Mouse (Mus musculus) CD8-positive naive resting alpha-beta T cell, adult 2 months (primary cell): ENCODE results near the gene Tm6sf2.
"Not testable (repeated sequence)": the region's sequence is repeated elsewhere in the genome, so short reads cannot be mapped to it uniquely, and the experiment has no call there.

Source experiments
- DNase-seq, 2 experiments: peaks; one replicate each; pipeline ENCODE4 v3.0.0; 2022; ENCODE audit warnings: low read depth in 2 of 2, low spot score in 2 of 2

Gene Tm6sf2

GRCm38 (mm10) chr8:70072441-70073069 lies at the start of gene Tm6sf2:
Gene Tm6sf2 (plus strand): TSS chr8:70072924.
- DNase-seq: no peak

GRCm38 (mm10) chr8:70023596-70023995 lies 49.1 kb upstream of the Tm6sf2 start:
- DNase-seq: no peak

- no peak for DNase-seq
These were observed 46.6 kb upstream of the Tm6sf2 start for GRCm38 (mm10) chr8:70026151-70026550.

- no peak for DNase-seq
These were observed 42.5 kb upstream of the Tm6sf2 start for GRCm38 (mm10) chr8:70030255-70030654.

GRCm38 (mm10) chr8:70037994-70038393 lies 34.7 kb upstream of the Tm6sf2 start:
- DNase-seq: no peak

GRCm38 (mm10) chr8:70041885-70042546 lies 30.7 kb upstream of the Tm6sf2 start:
- DNase-seq: no peak

GRCm38 (mm10) chr8:70042583-70043455 lies 29.9 kb upstream of the Tm6sf2 start, which contains the start of the genes Mau2 and Sugp1:
Gene Mau2 (minus strand): TSS chr8:70042734.
Gene Sugp1 (plus strand): TSS chr8:70042813.
- DNase-seq: peak; percentile 95 to 98

GRCm38 (mm10) chr8:70043996-70044395 lies 28.7 kb upstream of the Tm6sf2 start:
- no peak for DNase-seq

GRCm38 (mm10) chr8:70049662-70050061 lies 23.1 kb upstream of the Tm6sf2 start:
- no peak for DNase-seq

- not testable (repeated sequence) for DNase-seq
These were observed 22.3 kb upstream of the Tm6sf2 start for GRCm38 (mm10) chr8:70050434-70050833.

- no peak for DNase-seq
These were observed 15.0 kb upstream of the Tm6sf2 start for GRCm38 (mm10) chr8:70057721-70058120.

GRCm38 (mm10) chr8:70071836-70072440 lies 786 bp upstream of the Tm6sf2 start:
- no peak for DNase-seq

GRCm38 (mm10) chr8:70073120-70073519 lies 396 bp downstream of the Tm6sf2 start:
- no peak for DNase-seq

GRCm38 (mm10) chr8:70073682-70074081 lies 958 bp downstream of the Tm6sf2 start:
- DNase-seq: no peak

- no peak for DNase-seq
These were observed 9.3 kb downstream of the Tm6sf2 start for GRCm38 (mm10) chr8:70081976-70082375.

GRCm38 (mm10) chr8:70083285-70083684 lies 10.6 kb downstream of the Tm6sf2 start, which contains the start of gene Hapln4:
Gene Hapln4 (plus strand): TSS chr8:70083457.
- no peak for DNase-seq

GRCm38 (mm10) chr8:70084191-70085065 lies 11.7 kb downstream of the Tm6sf2 start:
- no peak for DNase-seq

- no peak for DNase-seq
These were observed 13.4 kb downstream of the Tm6sf2 start for GRCm38 (mm10) chr8:70086151-70086550.

GRCm38 (mm10) chr8:70087237-70087636 lies 14.5 kb downstream of the Tm6sf2 start:
- DNase-seq: no peak
